Mouse (Mus musculus): ENCODE measurements around the gene Pdpr.

DNA sequence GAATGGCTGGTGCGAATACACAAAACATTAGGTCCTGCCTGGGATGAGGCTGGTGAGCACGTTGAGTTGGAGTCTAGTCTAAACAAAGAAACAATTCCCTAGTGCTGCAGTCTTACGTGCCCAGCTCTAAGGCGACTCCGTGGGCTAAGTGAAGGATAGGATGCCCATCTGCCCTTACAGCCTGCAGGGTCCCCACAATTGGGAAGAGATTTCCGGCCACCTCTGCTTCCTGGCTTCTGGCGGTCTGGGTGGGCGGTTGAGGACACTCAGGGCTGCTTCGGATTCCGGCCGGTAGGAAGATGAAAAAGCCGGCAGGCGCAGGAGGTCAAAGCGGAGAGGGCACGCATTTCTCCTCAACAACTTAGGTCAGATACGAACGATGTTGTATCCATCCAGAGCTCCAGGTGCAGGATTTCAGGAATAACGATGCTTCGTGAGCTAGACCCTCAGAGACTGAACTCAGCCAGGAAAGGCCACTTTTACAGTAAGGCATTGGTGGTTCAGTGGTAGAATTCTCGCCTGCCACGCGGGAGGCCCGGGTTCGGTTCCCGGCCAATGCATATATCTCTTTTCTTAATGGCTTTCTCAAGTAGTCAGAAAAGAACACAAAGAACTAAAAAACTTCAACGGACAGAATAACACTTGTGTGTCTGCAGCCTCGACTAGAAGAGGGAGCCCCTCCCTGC is 32.2 kb upstream of the Pdpr start:
- TF ChIP-seq CTCF (IDR thresholded peaks at IDR 0.05; ENCODE audit: low read depth, low read length), result no peak
- no peak for TF ChIP-seq POLR2A (IDR thresholded peaks at IDR 0.05; ENCODE audit: extremely low read depth, insufficient read depth, low read length)

Measured in liver, adult 2 months (tissue).